Mouse (Mus musculus): Measurements from ENCODE around the gene Rnf216.
A peak's percentile ranks its signal among the peaks of the same experiment; 100 is the strongest.

The Rnf216 gene

DNA sequence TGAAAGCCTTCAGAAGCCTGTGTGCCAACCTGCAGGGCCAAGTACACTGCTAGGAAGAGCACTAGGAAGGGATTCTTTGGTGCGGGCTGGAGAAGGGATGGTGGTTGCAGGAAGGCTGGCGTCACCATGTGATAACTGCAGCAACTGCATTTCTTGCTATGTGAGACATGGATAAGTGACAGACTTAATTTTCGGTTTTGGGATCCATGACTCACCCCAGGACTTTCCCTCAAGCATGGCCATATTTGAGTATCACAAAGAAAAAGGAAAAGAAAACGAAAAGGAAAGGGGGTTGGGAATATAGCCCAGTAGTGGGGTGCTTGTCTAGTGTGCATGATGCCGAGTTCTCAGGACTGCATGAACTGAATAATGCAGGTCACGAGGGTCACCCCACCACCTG is 60.9 kb downstream of the Rnf216 start:
- no peak for DNase-seq

DNA sequence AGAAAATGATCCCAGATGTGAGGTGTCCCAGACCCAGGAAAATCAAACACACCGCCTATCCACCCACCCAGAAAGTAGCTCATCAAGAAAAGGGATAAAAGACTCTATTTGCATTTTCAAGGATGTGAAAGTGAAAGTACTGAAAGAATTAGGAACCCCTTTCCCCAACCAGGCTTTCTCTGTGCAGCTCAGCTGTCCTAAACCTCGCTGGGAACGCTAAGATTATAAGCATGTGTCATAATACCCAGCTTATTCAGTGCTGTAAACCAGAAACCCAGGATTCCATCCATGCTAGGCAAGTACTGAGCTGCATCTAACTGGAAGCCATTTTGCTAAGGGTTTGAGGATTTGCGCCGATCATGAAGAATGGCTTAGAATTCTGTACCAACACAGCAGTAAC is 62.5 kb downstream of the Rnf216 start:
- DNase-seq = no peak

- DNase-seq = no peak
Measured at GRCm38 (mm10) chr5:143049746-143050145, 63.0 kb downstream of the Rnf216 start.

DNA sequence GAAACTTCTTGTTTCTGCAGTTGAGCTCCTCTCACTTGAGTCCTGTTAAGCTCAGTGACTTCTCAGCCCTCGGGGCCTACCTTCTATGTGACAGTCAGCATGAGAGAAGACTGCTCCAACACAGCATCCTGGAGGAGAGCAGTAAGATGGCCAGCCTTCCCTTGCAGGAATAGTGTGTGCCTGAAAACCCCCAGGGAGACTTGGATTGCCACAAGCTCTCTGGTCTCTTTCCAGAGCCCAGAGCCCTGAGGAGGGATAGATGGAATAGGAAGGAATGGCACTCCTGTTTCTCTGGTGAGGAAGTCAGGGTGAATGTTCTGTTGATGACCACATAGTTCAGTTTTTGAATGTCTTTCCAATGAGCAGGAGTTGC is 63.8 kb downstream of the Rnf216 start:
- DNase-seq = no peak

DNA sequence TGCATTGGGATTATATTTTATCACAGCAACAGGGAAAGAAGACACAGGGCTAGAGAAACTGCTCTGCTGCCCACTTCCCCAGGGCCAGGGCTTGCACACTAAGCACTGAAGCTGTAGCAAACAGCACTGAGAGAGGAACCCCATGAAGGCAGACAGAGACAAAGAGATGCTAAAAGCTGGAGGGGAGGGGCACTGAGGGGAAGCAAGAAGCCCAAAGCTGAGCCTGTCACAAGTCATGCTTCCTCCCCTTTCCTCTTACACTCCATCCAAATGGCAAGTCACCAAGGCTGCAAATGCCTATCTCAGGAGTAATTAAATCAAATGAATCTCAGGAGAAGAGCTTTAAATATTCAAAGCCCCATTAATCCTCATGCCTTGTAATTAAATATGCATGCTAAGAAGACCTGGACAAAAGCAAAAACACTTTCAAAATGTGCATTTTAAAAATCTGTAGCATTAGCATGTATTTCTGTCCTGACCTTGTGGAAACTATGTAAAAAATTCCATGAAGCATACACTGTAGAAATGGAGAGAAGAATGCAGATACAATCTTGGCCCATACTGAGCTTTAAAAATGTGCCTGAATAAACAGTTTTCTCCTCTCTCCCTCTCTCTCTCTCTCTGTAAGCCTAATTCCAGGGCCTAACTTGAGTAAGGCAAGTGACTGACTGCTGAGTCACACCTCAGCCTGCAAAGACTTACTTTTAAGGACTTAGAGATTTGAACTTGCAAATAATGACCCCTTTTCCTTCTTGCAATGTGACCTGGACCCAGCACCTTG is 64.4 kb downstream of the Rnf216 start:
- DNase-seq = no peak

DNA sequence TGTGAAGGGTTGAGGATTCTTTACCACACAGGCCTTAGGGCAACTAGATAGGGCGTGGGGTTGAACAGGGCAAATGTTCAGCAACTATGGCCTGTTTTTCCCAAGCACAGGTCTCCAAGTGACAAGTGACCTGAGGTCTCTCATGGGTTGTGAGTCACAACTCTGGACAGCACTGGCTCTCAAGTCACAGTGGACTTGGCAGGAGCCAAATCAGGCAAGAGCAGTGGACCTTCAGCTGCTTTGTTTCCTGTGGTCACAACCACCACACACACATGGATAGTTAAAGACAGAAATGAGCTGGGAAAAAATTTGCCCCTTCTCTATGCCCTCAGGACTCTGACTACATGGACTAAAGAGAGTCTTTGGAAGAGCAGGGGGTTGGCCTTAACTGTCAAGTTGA is 65.2 kb downstream of the Rnf216 start:
- DNase-seq = no peak

GRCm38 (mm10) chr5:143043902-143044301 is 68.9 kb downstream of the Rnf216 start:
- DNase-seq = no peak

DNA sequence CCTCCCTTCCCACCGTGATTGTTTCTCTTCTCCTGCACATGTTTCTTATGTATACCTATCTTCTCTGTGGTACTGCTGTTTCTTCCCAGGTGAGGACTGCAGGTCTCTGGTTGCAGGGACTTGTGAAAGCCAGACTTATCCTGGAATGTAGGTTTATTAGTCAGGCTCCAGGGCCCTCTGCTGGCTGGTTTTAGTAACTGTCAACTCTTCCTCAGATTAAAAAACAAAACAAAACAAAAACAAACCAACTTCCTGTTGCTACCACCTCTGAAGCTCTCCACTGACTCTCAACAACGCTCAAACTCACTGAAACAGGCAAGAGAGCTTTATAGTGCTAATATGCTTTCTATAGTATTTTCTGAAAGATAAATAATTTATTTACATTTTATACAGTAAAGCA is 69.5 kb downstream of the Rnf216 start:
- DNase-seq = peak; percentile 40

DNA sequence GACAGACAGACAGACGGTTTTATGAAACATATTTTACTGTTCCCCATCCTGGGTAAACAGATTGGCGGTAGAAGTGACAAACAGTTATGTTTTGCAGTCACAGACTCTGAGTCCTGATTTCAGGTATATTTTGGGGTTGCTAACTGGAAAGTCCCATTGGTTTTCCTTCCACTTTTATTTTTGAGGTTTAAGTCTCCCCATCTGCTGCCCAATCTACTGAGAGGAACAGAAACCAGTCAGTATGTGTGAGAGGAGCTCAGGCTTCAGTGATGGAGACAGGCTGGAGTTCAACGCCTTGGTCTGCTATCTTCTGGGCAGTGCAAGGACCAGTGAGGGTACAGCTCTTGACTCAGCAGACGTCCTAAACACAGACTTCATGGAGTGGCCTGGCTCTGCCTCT is 74.0 kb downstream of the Rnf216 start:
- no peak for DNase-seq

DNA sequence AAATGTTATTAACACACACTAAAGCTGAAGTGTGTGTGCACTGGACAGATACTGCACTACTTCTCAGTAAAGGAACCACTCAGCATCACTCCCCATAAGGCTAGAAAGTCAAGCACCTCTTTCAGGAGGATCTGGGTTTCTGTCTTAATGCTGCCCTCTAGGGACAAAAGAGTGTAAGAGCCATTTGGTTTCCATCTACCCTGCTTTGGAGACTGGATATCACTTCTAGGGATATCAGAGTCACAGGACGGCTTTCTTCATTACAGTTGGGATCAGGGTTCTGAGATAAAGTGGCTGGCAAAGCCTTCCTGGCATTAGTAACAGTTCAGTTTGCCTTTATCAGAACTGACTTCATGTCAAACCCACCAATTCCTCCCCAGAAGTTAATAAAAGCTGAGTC is 75.6 kb downstream of the Rnf216 start:
- peak; percentile 71 for DNase-seq

DNA sequence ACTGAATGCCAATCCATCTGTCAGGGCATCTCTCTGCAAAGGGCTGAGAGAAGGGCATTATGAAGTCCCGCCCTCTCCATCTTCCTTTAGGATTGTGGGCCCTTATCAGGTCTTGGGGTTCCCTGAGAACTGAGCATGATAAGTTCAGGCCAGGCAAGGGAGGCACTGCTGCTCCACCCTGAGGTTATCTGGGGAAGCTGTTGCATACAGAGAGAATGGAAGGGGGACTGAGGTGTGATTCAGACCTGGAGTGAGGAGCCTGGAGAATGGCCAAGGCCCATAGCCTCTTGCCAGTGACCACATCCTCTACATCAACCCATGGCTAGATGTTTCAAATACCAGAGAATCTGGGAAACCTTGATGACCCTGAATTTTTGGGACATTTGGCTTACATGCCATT is 76.7 kb downstream of the Rnf216 start:
- no peak for DNase-seq

DNA sequence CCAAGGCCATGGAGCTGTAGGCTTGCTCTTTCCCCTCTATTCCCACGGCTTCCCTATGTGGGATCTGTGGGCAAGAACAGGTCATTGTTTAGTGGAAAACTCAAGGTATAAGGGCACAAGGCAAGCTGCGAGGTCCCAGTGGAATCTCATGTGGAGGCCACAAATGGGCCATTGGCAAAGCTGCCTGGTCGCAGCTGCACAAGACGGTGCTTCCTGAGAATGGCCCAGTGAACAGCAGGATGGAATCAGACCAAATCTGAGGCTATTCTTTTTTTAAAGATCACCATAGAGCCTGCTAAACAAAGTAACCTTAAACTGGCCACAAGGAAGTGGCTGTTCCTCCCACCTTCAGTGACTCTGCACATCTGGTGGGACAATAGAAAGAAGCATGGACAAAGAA is 77.5 kb downstream of the Rnf216 start:
- no peak for DNase-seq

- no peak for DNase-seq
Measured at GRCm38 (mm10) chr5:143034108-143034507, 78.7 kb downstream of the Rnf216 start.

GRCm38 (mm10) chr5:143033277-143033676 is 79.5 kb downstream of the Rnf216 start:
- no peak for DNase-seq

GRCm38 (mm10) chr5:143032639-143033146 is 80.1 kb downstream of the Rnf216 start:
- no peak for DNase-seq

DNA sequence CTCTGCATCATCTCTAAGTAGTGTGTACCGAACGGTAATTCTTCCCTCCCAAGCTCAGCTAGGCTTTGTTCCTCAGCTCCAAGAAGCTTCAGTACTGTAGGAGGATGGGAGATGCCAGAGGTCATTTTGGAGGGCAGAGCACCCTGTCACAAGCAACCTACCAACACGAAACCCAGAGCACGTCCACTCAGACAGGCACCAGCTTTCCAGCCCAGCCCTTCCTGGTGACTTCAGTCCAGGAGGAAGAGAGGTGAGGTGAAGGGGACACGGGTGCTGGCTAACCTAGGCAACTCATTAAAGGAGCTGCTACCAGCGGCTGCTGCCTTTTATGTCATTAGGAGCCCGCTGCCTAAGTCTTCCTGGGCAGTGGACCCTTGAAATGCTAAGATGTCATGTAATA is 81.1 kb downstream of the Rnf216 start:
- no peak for DNase-seq

- no peak for DNase-seq
Measured at GRCm38 (mm10) chr5:143031193-143031592, 81.6 kb downstream of the Rnf216 start.

DNA sequence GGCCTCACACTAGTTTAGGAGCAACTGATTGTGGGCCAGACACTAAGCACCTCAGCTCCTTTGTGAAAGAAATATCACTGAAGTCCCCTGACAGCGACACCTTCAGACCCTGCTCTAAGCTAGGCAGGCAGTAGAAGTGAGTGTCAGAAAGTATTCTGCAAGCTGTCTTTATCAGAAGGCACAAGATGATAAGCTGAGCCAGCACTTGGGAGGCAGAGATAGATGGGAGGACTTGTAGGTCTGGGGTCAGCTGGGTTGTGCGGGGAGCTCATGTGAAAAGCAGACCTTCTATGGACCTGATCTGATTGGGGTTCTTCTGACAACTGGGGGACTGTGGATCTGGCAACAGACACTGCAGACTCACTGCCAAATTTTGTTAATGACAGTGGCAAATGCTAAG is 88.9 kb downstream of the Rnf216 start:
- DNase-seq = no peak

GRCm38 (mm10) chr5:143022956-143023355 is 89.8 kb downstream of the Rnf216 start:
- no peak for DNase-seq

GRCm38 (mm10) chr5:143017401-143017800 is 95.4 kb downstream of the Rnf216 start:
- peak; percentile 44 for DNase-seq

GRCm38 (mm10) chr5:143009383-143009782 is 103.4 kb downstream of the Rnf216 start:
- no peak for DNase-seq

- peak; percentile 22 for DNase-seq
Measured at GRCm38 (mm10) chr5:143000654-143001500, 111.9 kb downstream of the Rnf216 start.

DNA sequence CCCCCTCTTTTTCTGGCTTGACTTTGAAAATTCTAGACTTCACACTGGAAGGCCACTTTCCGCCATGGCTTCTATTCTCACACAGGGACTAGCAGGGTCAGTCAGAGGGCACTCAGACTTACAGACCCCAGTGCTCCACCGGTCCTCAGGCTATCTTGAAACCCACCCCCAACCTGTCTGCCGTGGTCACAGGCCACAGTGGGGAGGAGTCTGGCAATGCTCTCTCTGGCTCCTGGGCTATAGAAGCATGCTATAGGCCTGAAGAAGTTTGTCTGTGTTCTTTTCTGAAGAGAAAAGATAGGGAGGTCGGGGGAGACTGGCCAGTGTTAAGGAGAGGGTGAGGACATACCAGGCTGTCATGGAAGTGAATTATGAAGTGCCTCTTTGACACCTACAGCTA is 112.7 kb downstream of the Rnf216 start:
- no peak for DNase-seq

DNA sequence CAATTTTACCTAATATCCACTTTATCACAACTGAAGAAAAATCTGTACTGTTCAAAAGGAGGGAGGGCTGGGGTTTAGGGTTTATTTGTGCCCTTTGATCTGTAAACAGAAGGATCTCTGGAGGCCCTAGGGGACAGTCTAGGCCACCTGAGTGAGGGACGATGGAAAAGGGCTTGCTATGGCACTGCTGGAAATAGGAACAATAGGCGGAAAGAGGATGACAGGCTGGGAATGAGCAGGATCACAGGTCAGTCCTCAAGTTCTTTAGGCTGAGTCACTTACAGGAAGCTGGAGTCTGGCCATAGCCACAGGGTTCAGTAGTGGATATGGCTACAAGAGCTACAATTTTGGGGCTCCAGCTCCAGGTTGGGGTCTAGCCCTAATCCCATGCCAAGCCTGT is 114.6 kb downstream of the Rnf216 start:
- DNase-seq = peak; percentile 56

All from kidney, adult 9 months (tissue).